Mouse (Mus musculus): ENCODE results near the gene Ado. TPM values are rescaled to one million over a fixed set of nuclear protein-coding genes. Genes with fewer than 3 reads are reported as not detected.

Gene Ado
- polyA plus RNA-seq, 1 experiment from 2014 or later = 88.8 TPM

- no peak overlapping the region for H3K4me2 ChIP-seq (ENCODE audit: low read depth)
- no peaks in the 10 kb centered on the region for H3K9me3 ChIP-seq (ENCODE audit: control insufficient read depth, low read length)
- H3K9ac ChIP-seq (ENCODE audit: low read length) = no peak overlapping the region
- no peaks in the 10 kb centered on the region for H3K4me1 ChIP-seq (ENCODE audit: control insufficient read depth, insufficient read depth, low read length)
- H3K27ac ChIP-seq (ENCODE audit: low read depth, low read length) = no peak overlapping the region
- no peak overlapping the region for H3K4me3 ChIP-seq (ENCODE audit: low read depth, low read length)
- H3K27me3 ChIP-seq (ENCODE audit: control insufficient read depth, insufficient read depth, low read length) = no peaks in the 10 kb centered on the region
- ATAC-seq (ENCODE audit: insufficient read depth, low FRiP score, low TSS enrichment) (no peak), DNase-seq (ENCODE audit: low spot score) (no peak)
- WGBS = 77% methylated on average over 8 of the region's 8 CpGs
- H3K36me3 ChIP-seq (ENCODE audit: control insufficient read depth, insufficient read depth, low read length) = no peaks in the 10 kb centered on the region
Observed at GRCm38 (mm10) chr10:67566104-67566503, 17.3 kb upstream of the Ado start.

GRCm38 (mm10) chr10:67564509-67564908 lies 15.8 kb upstream of the Ado start:
- Histone ChIP-seq H3K4me2 (ENCODE audit: low read depth) (no peak overlapping the region), H3K9ac (ENCODE audit: low read length) (no peak overlapping the region), H3K9me3 (ENCODE audit: control insufficient read depth, low read length) (no peaks in the 10 kb centered on the region), H3K27ac (ENCODE audit: low read depth, low read length) (no peak overlapping the region), H3K27me3 (ENCODE audit: control insufficient read depth, insufficient read depth, low read length) (no peaks in the 10 kb centered on the region), H3K4me3 (ENCODE audit: low read depth, low read length) (no peak overlapping the region), H3K36me3 (ENCODE audit: control insufficient read depth, insufficient read depth, low read length) (no peaks in the 10 kb centered on the region), H3K4me1 (ENCODE audit: control insufficient read depth, insufficient read depth, low read length) (no peaks in the 10 kb centered on the region)
- ATAC-seq (ENCODE audit: insufficient read depth, low FRiP score, low TSS enrichment) = no peak
- WGBS = 89% methylated on average over 7 of the region's 7 CpGs
- DNase-seq (ENCODE audit: low spot score) = no peak

- ATAC-seq (ENCODE audit: insufficient read depth, low FRiP score, low TSS enrichment) (no peak), DNase-seq (ENCODE audit: low spot score) (no peak)
- Histone ChIP-seq H3K27ac (ENCODE audit: low read depth, low read length) (no peak overlapping the region), H3K4me2 (ENCODE audit: low read depth) (no peak overlapping the region), H3K27me3 (ENCODE audit: control insufficient read depth, insufficient read depth, low read length) (no peaks in the 10 kb centered on the region), H3K9ac (ENCODE audit: low read length) (no peak overlapping the region), H3K9me3 (ENCODE audit: control insufficient read depth, low read length) (no peaks in the 10 kb centered on the region), H3K4me3 (ENCODE audit: low read depth, low read length) (no peak overlapping the region), H3K4me1 (ENCODE audit: control insufficient read depth, insufficient read depth, low read length) (no peaks in the 10 kb centered on the region), H3K36me3 (ENCODE audit: control insufficient read depth, insufficient read depth, low read length) (no peaks in the 10 kb centered on the region)
- 73% methylated on average over 1 of the region's 1 CpGs for WGBS
Observed at GRCm38 (mm10) chr10:67561185-67561584, 12.4 kb upstream of the Ado start.

- no peaks in the 10 kb centered on the region for H3K36me3 ChIP-seq (ENCODE audit: control insufficient read depth, insufficient read depth, low read length)
- H3K4me3 ChIP-seq (ENCODE audit: low read depth, low read length) = no peak overlapping the region
- ATAC-seq (ENCODE audit: insufficient read depth, low FRiP score, low TSS enrichment) = peak; percentile 50; the same call in 1 of the 2 replicates
- no peaks in the 10 kb centered on the region for H3K27me3 ChIP-seq (ENCODE audit: control insufficient read depth, insufficient read depth, low read length)
- no peak overlapping the region for H3K4me2 ChIP-seq (ENCODE audit: low read depth)
- H3K27ac ChIP-seq (ENCODE audit: low read depth, low read length) = no peak overlapping the region
- no peaks in the 10 kb centered on the region for H3K4me1 ChIP-seq (ENCODE audit: control insufficient read depth, insufficient read depth, low read length)
- whole genome bisulfite sequencing = 37% methylated on average over 13 of the region's 13 CpGs
- H3K9ac ChIP-seq (ENCODE audit: low read length) = no peak overlapping the region
- H3K9me3 ChIP-seq (ENCODE audit: control insufficient read depth, low read length) = no peaks in the 10 kb centered on the region
- DNase-seq (ENCODE audit: low spot score) = peak; percentile 51
Observed at GRCm38 (mm10) chr10:67559765-67560394, 11.1 kb upstream of the Ado start.

- no peak overlapping the region for H3K4me2 ChIP-seq (ENCODE audit: low read depth)
- no peaks in the 10 kb centered on the region for H3K9me3 ChIP-seq (ENCODE audit: control insufficient read depth, low read length)
- ATAC-seq (ENCODE audit: insufficient read depth, low FRiP score, low TSS enrichment) (no peak), DNase-seq (ENCODE audit: low spot score) (no peak)
- H3K36me3 ChIP-seq (ENCODE audit: control insufficient read depth, insufficient read depth, low read length) = no peaks in the 10 kb centered on the region
- H3K27ac ChIP-seq (ENCODE audit: low read depth, low read length) = no peak overlapping the region
- H3K4me3 ChIP-seq (ENCODE audit: low read depth, low read length) = no peak overlapping the region
- no peak overlapping the region for H3K9ac ChIP-seq (ENCODE audit: low read length)
- no peaks in the 10 kb centered on the region for H3K27me3 ChIP-seq (ENCODE audit: control insufficient read depth, insufficient read depth, low read length)
- 87% methylated on average over 4 of the region's 4 CpGs for WGBS
- no peaks in the 10 kb centered on the region for H3K4me1 ChIP-seq (ENCODE audit: control insufficient read depth, insufficient read depth, low read length)
Observed at GRCm38 (mm10) chr10:67558053-67558452, 9.3 kb upstream of the Ado start.

GRCm38 (mm10) chr10:67548261-67548854 lies 397 bp downstream of the Ado start:
- WGBS = under 1% methylated on average over 64 of the region's 73 CpGs
- peak; percentile 73 for ATAC-seq (ENCODE audit: insufficient read depth, low FRiP score, low TSS enrichment)
- peak overlapping the region; percentile 91 for H3K27ac ChIP-seq (ENCODE audit: low read depth, low read length)

GRCm38 (mm10) chr10:67547850-67548260 lies 900 bp downstream of the Ado start:
- no peak overlapping the region; the same call in 1 of the 2 replicates for H3K27ac ChIP-seq (ENCODE audit: low read depth, low read length)
- under 1% methylated on average over 20 of the region's 20 CpGs for WGBS

More at GRCm38 (mm10) chr10:67548261-67548854, 397 bp downstream of the Ado start:
- peaks cover 14% of the 10 kb centered on the region for H3K4me1 ChIP-seq (ENCODE audit: control insufficient read depth, insufficient read depth, low read length)
- H3K9me3 ChIP-seq (ENCODE audit: control insufficient read depth, low read length) = no peaks in the 10 kb centered on the region
- H3K27me3 ChIP-seq (ENCODE audit: control insufficient read depth, insufficient read depth, low read length) = no peaks in the 10 kb centered on the region
- peak; percentile 65 for DNase-seq (ENCODE audit: low spot score)
- H3K4me2 ChIP-seq (ENCODE audit: low read depth) = peak overlapping the region; percentile 97
- H3K36me3 ChIP-seq (ENCODE audit: control insufficient read depth, insufficient read depth, low read length) = no peaks in the 10 kb centered on the region
- peak overlapping the region; percentile 83 for H3K4me3 ChIP-seq (ENCODE audit: low read depth, low read length)
- H3K9ac ChIP-seq (ENCODE audit: low read length) = peak overlapping the region; percentile 81

GRCm38 (mm10) chr10:67540591-67540990 lies 8.2 kb downstream of the Ado start:
- no peak for ATAC-seq (ENCODE audit: insufficient read depth, low FRiP score, low TSS enrichment)
- no peak overlapping the region for H3K4me3 ChIP-seq (ENCODE audit: low read depth, low read length)

More at GRCm38 (mm10) chr10:67547850-67548260, 900 bp downstream of the Ado start:
- H3K27me3 ChIP-seq (ENCODE audit: control insufficient read depth, insufficient read depth, low read length) = no peaks in the 10 kb centered on the region
- peaks cover 14% of the 10 kb centered on the region for H3K4me1 ChIP-seq (ENCODE audit: control insufficient read depth, insufficient read depth, low read length)
- peak overlapping the region; percentile 83 for H3K4me3 ChIP-seq (ENCODE audit: low read depth, low read length)
- no peaks in the 10 kb centered on the region for H3K9me3 ChIP-seq (ENCODE audit: control insufficient read depth, low read length)
- H3K36me3 ChIP-seq (ENCODE audit: control insufficient read depth, insufficient read depth, low read length) = no peaks in the 10 kb centered on the region
- DNase-seq (ENCODE audit: low spot score) = peak; percentile 30
- no peak; the same call in none of the 2 replicates for ATAC-seq (ENCODE audit: insufficient read depth, low FRiP score, low TSS enrichment)
- peak overlapping the region; percentile 97 for H3K4me2 ChIP-seq (ENCODE audit: low read depth)
- peak overlapping the region; percentile 81 for H3K9ac ChIP-seq (ENCODE audit: low read length)

GRCm38 (mm10) chr10:67539401-67539730 lies 9.4 kb downstream of the Ado start:
- no peak overlapping the region for H3K4me3 ChIP-seq (ENCODE audit: low read depth, low read length)
- 50% methylated on average over 6 of the region's 6 CpGs for WGBS
- H3K9me3 ChIP-seq (ENCODE audit: control insufficient read depth, low read length) = no peaks in the 10 kb centered on the region
- no peak overlapping the region for H3K9ac ChIP-seq (ENCODE audit: low read length)
- H3K4me2 ChIP-seq (ENCODE audit: low read depth) = no peak overlapping the region
- H3K36me3 ChIP-seq (ENCODE audit: control insufficient read depth, insufficient read depth, low read length) = no peaks in the 10 kb centered on the region
- ATAC-seq (ENCODE audit: insufficient read depth, low FRiP score, low TSS enrichment) = no peak
- no peak overlapping the region for H3K27ac ChIP-seq (ENCODE audit: low read depth, low read length)
- no peak for DNase-seq (ENCODE audit: low spot score)
- peaks cover 71% of the 10 kb centered on the region for H3K27me3 ChIP-seq (ENCODE audit: control insufficient read depth, insufficient read depth, low read length)
- H3K4me1 ChIP-seq (ENCODE audit: control insufficient read depth, insufficient read depth, low read length) = peaks cover 20% of the 10 kb centered on the region; the same call in 1 of the 2 replicates

More at GRCm38 (mm10) chr10:67540591-67540990, 8.2 kb downstream of the Ado start:
- DNase-seq (ENCODE audit: low spot score) = no peak
- Histone ChIP-seq H3K4me2 (ENCODE audit: low read depth) (no peak overlapping the region), H3K9me3 (ENCODE audit: control insufficient read depth, low read length) (no peaks in the 10 kb centered on the region), H3K27me3 (ENCODE audit: control insufficient read depth, insufficient read depth, low read length) (peaks cover 58% of the 10 kb centered on the region), H3K4me1 (ENCODE audit: control insufficient read depth, insufficient read depth, low read length) (peaks cover 16% of the 10 kb centered on the region; the same call in 1 of the 2 replicates), H3K27ac (ENCODE audit: low read depth, low read length) (no peak overlapping the region), H3K36me3 (ENCODE audit: control insufficient read depth, insufficient read depth, low read length) (no peaks in the 10 kb centered on the region), H3K9ac (ENCODE audit: low read length) (no peak overlapping the region)
- WGBS = 13% methylated on average over 19 of the region's 19 CpGs

Data from neural tube, embryonic 11.5 days (tissue).